Mouse (Mus musculus) adrenal gland, postnatal 36 days (tissue): ENCODE data around the gene Atp6v0a4. TPM values are rescaled to one million over a fixed set of nuclear protein-coding genes. Genes with fewer than 3 reads are reported as not detected.

ENCODE experiments used
- DNase-seq, 2 experiments: peaks; one replicate each; pipeline ENCODE4 v3.0.0; 2021; ENCODE audit warnings: mixed read lengths in 1 of 2
- total RNA-seq, 2 experiments: library from RNA; stranded (reverse); gene quantifications; 2 replicates each; pipeline ENCODE4 v1.2.3; 2021

Gene Atp6v0a4
- total RNA-seq, 2 experiments from 2014 or later: 1.9 to 2.4 TPM

DNA sequence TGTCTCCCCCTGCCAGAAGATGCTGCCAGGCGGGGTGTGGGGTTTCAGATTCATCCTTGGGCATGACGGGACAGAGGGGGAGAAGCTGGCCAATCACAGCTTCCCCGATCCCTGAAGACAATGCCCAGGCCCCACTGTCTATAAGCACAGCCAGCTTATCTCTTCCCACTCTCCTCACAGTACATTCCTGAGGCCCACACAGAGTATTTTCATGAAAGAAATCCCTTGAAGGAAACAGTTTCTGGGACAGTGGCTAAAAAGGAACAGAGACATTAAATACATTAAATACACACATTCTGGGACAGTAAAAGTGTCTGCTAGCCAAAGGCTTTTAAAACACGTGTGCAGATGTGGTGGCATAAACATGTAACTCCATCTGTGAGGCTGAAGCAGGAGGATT is 44.0 kb downstream of the Atp6v0a4 start:
- DNase-seq: no peak

- no peak for DNase-seq
Observed at GRCm38 (mm10) chr6:38073592-38073991, 50.8 kb downstream of the Atp6v0a4 start.

GRCm38 (mm10) chr6:38072137-38072796 is 52.1 kb downstream of the Atp6v0a4 start:
- no peak for DNase-seq

GRCm38 (mm10) chr6:38071256-38071655 is 53.1 kb downstream of the Atp6v0a4 start:
- DNase-seq: no peak

- peak; percentile 65 for DNase-seq
Observed at GRCm38 (mm10) chr6:38066215-38066614, 58.2 kb downstream of the Atp6v0a4 start.

- DNase-seq: no peak
Observed at GRCm38 (mm10) chr6:38065501-38066122, 58.8 kb downstream of the Atp6v0a4 start.

DNA sequence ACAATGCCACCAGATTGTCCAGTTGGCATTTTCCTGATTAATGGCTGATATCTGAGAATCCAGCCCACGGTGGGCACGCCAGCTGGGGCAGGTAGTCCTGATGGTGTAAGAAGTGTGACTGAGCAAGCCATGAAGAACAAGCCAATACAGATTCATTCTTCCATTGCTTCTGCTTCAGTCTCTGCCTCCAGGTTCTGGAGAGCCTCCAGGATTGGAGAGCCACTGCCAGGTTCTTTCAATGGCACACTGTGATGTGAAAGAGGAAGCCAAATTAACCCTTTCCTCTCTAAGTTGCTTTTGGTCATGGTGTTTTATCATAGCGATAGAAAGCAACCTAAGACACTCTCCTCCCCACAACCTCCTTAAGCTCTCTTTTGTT is 59.3 kb downstream of the Atp6v0a4 start:
- DNase-seq: no peak

- DNase-seq: no peak
Observed at GRCm38 (mm10) chr6:38064621-38065020, 59.8 kb downstream of the Atp6v0a4 start.

DNA sequence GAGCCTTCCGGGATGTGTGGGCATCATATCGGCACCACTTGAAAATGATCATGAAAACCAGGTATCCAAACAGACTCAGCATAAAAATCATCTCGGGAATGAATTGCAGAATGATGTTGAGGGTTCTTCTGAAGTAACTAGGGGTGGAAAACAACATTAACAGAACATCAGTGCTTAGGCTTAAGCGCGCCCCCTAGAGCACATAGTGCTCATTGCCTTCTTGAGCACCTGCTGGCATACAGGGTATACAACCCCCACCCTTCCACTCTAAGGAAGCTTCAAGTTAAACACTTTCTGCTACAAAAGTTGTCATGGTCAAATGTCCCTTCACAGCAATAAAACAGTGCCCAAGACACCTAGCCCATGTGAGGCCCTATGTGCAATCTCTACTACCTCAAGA is 65.6 kb downstream of the Atp6v0a4 start:
- peak in 1 of 2 experiments; percentile 16 for DNase-seq

DNA sequence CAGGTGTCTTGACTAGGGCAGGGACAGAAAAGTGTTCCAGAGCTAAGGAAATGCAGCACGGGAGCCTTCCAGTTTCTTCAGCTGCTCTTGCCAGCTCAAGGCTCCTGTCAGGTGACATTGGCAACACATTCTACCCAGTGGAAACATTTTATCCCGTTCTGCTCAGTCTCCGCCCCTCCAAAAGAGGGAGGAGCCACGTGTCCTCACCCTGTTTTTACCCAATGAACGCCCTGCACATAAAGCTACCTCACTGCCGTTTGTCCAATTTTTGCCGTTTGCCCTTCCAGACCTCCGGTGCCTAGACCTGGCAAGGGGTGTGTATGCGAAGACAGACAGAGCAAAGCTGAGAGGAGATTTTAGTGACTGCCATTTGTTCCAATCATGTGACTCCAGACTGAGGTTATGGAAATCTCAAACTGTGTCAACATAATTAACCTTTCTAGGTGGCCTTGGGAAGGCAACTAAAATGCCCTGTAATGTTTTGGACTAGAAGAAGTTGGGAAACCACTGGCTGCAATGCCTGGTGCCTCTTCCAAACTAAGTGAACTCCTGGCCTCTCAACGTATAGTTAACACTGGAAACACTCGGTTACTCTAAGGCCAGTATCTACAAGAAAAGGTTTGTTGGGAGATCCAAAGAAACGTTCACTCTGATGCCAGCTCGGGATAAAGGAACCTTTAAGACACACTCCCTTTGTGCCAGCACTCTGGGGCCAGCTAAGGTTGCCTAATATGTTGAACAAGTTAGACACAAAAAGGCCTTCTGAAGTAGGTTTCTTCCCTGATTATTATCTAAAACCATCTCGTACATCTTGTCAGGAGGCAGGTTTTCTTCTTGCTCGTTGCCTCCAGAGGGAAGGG is 68.7 kb downstream of the Atp6v0a4 start:
- peak in 1 of 2 experiments; percentile 12 for DNase-seq

GRCm38 (mm10) chr6:38049601-38050000 is 74.8 kb downstream of the Atp6v0a4 start:
- DNase-seq: no peak

DNA sequence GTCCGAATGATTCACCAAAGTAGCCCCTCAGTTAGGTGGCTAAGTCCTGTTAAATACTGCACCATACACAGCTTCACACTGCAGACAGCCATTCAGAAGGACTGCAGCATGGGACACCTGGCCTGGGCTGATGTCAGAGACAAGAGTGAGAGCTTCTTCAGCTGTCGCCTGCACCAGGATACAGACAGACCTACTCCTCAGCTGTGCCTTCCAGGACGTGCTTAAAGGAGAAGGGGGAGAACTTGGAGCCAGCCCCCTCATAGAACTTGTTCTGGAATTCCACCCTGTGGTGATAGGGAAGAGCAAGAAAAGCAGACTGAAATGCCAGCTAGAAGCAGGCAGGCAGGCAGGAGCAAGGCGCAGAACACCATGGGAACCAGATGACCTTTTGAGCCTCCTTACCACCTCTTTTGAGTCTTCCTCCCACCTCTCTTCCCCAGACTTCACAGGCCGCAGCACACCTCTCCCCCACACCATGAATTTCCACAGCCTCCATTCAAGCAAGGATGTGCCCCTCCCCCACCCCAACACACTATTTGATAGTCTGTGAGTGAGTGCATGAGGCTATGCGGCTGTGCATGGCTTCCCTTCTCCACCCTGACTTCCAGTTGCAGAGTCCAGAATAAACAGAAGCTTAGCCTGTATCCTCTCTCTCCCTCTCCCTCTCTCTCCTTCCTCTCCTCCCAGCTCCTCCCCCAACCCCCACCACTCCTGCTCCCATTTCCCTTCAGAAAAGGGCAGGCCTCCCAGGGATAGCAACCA is 75.4 kb downstream of the Atp6v0a4 start:
- DNase-seq: peak in 1 of 2 experiments; percentile 35

GRCm38 (mm10) chr6:38048003-38048402 is 76.4 kb downstream of the Atp6v0a4 start:
- DNase-seq: peak in 1 of 2 experiments; percentile 45

GRCm38 (mm10) chr6:38046838-38047237 is 77.5 kb downstream of the Atp6v0a4 start, which contains the start of gene Svopl:
TSS of gene Svopl (minus strand) at chr6:38046996.
- no peak for DNase-seq

GRCm38 (mm10) chr6:38032801-38033566 is 91.4 kb downstream of the Atp6v0a4 start:
- DNase-seq: no peak

GRCm38 (mm10) chr6:38031924-38032540 is 92.4 kb downstream of the Atp6v0a4 start:
- peak; percentile 31 to 53 for DNase-seq

DNA sequence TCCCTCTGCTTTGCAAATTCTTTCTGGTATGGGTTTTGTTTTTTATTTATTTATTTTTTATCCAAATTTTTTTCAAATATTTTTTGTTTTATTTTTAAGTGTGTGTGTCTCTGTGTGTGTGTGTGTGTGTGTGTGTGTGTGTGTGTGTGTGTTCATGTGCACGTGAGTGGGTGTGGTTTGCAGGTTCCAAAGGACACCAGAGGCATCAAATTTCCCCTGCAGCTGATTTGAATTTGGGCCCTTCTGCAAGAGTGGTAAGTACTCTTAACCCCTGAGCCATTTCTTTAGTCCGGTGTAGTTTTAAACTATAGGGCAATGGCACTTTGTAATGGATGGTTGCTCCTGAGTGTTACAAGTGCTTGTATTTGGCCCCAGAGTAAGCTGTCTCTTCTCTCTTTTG is 96.2 kb downstream of the Atp6v0a4 start:
- DNase-seq: no peak

DNA sequence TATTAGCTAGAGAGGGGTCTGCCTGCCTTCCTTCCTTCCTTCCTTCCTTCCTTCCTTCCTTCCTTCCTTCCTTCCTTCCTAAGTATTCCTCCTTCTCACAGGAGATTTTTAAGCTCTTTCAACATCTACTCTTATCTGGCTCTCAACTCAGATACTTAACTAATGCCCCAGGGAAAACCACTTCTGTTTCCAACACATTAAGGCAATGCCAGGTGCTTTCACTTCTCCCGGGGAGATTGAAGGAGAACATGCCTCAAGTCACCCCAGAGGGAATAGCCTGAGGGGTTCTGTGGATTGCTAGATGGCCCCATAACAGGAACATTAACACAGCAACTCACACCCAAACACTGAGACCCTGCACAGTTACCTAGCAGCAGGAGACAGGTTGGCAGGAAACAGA is 96.6 kb downstream of the Atp6v0a4 start:
- no peak for DNase-seq

- no peak for DNase-seq
Observed at GRCm38 (mm10) chr6:38023284-38023683, 101.1 kb downstream of the Atp6v0a4 start.

DNA sequence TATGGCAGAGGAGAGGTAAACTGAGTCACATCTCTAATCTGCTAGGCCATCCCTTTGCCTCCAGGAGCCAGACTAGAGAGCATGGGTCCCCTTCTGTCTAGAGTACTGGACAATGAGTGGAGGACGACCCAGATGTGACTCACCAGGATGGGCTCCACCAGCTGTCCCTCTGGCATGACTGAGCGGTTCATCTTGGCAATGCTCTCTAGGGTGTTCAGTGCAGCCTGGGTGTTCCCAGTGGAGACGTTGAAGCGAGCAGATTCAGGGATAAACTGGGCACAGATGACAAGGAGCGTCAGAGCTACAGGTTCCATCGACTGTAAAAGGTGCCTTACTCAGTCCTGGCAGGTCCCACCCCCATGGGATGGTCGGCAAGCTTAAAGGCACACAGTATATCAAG is 103.0 kb downstream of the Atp6v0a4 start:
- no peak for DNase-seq

GRCm38 (mm10) chr6:38012829-38013228 is 111.6 kb downstream of the Atp6v0a4 start:
- DNase-seq: no peak
